Comparison of ENCODE assay signal across 12 mouse cellular contexts in genomic region chr14:20024888-20025719, GRCm38 (mm10). TPM values are rescaled to one million over a fixed set of nuclear protein-coding genes. Genes with fewer than 3 reads are reported as not detected.
A peak's percentile ranks its signal among the peaks of the same experiment; 100 is the strongest.
DNase-seq lines count a peak whose midpoint lies in the region; ATAC-seq and TF ChIP-seq lines count a peak whose summit lies in the region.
"Had no signal": no experiment of that assay in that cellular context is flagged by ENCODE, and none has a peak within 500 bp of the region (broad histone marks: within the 10 kb centered on the region; RNA-seq: fewer than 3 reads in every experiment).

No protein-coding gene starts in this region.

- ATAC-seq in monocyte, adult 5-6 weeks (replicated peaks; ENCODE audit: insufficient number of reproducible peaks, low FRiP score, low TSS enrichment, poor library complexity, severe bottlenecking), result peak; percentile 83
- ATAC-seq: midbrain, embryonic 13.5 days had no signal

- no peak overlapping the region for H3K9ac ChIP-seq in ES-Bruce4 (ENCODE audit: low read depth, poor library complexity, severe bottlenecking)
- H3K9ac ChIP-seq: heart, embryonic 12.5 days; midbrain, embryonic 13.5 days had no signal

- H3K9me3 ChIP-seq in ES-Bruce4 (replicated peaks; ENCODE audit: control insufficient read depth, insufficient read depth, low read length, poor library complexity, severe bottlenecking), result no peaks in the 10 kb centered on the region
- H3K9me3 ChIP-seq: heart, embryonic 12.5 days; midbrain, embryonic 13.5 days had no signal

- peak overlapping the region; percentile 41 for H3K4me3 ChIP-seq in ES-Bruce4 (ENCODE audit: low read depth, low read length)
- H3K4me3 ChIP-seq: heart, embryonic 12.5 days; midbrain, embryonic 13.5 days had no signal

- H3K27ac ChIP-seq in ES-Bruce4 (ENCODE audit: insufficient read depth, low read length), result no peak overlapping the region
- H3K27ac ChIP-seq: midbrain, embryonic 13.5 days had no signal

- no peak for TF ChIP-seq CTCF in ES-Bruce4 (IDR thresholded peaks at IDR 0.05; ENCODE audit: low read depth, low read length)

- H3K4me1 ChIP-seq in ES-Bruce4 (ENCODE audit: control insufficient read depth, insufficient read depth, low read length), result peaks cover 3% of the 10 kb centered on the region
- H3K4me1 ChIP-seq: midbrain, embryonic 13.5 days had no signal

- peak; percentile 72 for DNase-seq in 416B (ENCODE audit: low read depth)
- peak; percentile 93 for DNase-seq in induced T-regulatory cell, adult 2 months (ENCODE audit: low read depth)
- no peak for DNase-seq in right cerebral cortex, postnatal 36 days (ENCODE audit: low spot score in 2 of 2)
- no peak for DNase-seq in urinary bladder, adult 2 months (ENCODE audit: low spot score)
- DNase-seq in right cerebral cortex, postnatal 10 days (ENCODE audit: low spot score in 2 of 2), result no peak
- no peak for DNase-seq in urinary bladder, postnatal 14 days (ENCODE audit: low spot score)
- DNase-seq: adrenal gland, adult 8-10 months; kidney, postnatal 36 days had no signal

- no peak for TF ChIP-seq POLR2A in ES-Bruce4 (IDR thresholded peaks at IDR 0.05; ENCODE audit: insufficient read depth, low read length)

- TF ChIP-seq EP300 in ES-Bruce4 (IDR thresholded peaks at IDR 0.05; ENCODE audit: insufficient read depth, low read depth, low read length), result no peak

- no peaks in the 10 kb centered on the region for H3K27me3 ChIP-seq in ES-Bruce4 (ENCODE audit: control insufficient read depth, insufficient read depth, low read length, poor library complexity, severe bottlenecking)
- H3K27me3 ChIP-seq: heart, embryonic 12.5 days; midbrain, embryonic 13.5 days had no signal

- no peaks in the 10 kb centered on the region for H3K36me3 ChIP-seq in ES-Bruce4 (ENCODE audit: control insufficient read depth, insufficient read depth, low read length, poor library complexity, severe bottlenecking)
- H3K36me3 ChIP-seq: heart, embryonic 12.5 days; midbrain, embryonic 13.5 days had no signal

RNA-seq across cellular contexts. Expression of gene Gng2, which starts 47.7 kb away (rescaled TPM):
- polyA plus RNA-seq in ES-Bruce4 (2011; ENCODE audit: insufficient read depth, insufficient read length, low read depth, missing spikeins), result 117 and 134 TPM in 2 replicates
- 22.2 to 39.8 TPM (median 35.7 TPM) in 3 replicates for total RNA-seq in monocyte, adult 5-6 weeks (2017)
- polyA plus RNA-seq in urinary bladder, adult 2 months (2012; rRNA removed), result 6.5 and 12.6 TPM in 2 replicates

Comparison
In these comparisons a context has a peak if more than half of its experiments do, and no peak if none do; other contexts are left out.
1. DNase-seq: peak in 416B (single experiment) and induced T-regulatory cell, adult 2 months (single experiment); none in right cerebral cortex, postnatal 36 days (0 of 2), urinary bladder, adult 2 months (single experiment), right cerebral cortex, postnatal 10 days (0 of 2) and urinary bladder, postnatal 14 days (single experiment).